Mouse (Mus musculus): ENCODE measurements around the gene Rnf145. TPM values are rescaled to one million over a fixed set of nuclear protein-coding genes. Genes with fewer than 3 reads are reported as not detected.

The Rnf145 gene
- polyA plus RNA-seq, 1 experiment = 56.2 TPM

DNA sequence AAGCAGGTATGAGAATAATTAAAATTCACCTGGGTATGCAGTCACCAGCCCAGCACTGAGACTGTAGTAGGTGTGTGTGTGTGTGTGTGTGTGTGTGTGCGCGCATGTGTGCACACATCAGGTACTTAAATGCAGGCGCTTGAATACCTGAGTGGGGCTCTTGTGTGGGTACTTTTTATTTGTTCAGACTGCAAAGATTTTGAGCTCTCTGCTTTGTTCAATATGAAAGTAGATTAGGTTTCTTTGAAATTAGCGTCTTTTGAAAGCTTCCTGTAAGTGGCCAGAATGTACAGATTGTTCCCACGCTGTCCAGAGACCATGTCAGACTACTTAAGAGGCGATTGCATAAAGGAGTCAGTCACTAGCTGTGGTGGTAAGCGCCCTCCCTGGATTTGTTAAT lies 18.6 kb downstream of the Rnf145 start:
- H3K36me3 ChIP-seq (ENCODE audit: control insufficient read depth, insufficient read depth, low read length, poor library complexity, severe bottlenecking) = peaks cover 11% of the 10 kb centered on the region; the same call in 1 of the 2 replicates
- no peak overlapping the region for H3K27ac ChIP-seq (ENCODE audit: insufficient read depth, low read length)
- H3K27me3 ChIP-seq (ENCODE audit: control insufficient read depth, insufficient read depth, low read length, poor library complexity, severe bottlenecking) = no peaks in the 10 kb centered on the region

DNA sequence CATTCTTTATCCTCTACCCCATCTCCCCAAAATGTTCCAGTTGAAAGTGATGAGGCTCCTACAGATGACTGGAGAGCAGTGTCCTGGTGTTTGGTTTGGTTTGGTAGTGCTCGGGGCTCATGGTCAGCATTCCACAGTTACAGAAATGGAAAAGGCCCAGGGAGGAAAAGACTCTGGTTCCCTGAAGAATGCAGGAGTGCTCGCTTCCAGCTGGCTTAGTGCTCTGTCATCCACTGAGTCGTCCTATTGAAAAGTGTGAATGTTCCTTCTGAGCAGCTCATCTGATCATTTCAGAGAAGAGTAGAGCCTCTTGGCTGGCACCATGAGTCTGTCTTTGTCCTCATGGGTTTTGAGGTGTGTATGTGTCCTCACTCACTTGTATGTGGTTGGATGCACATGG lies 19.3 kb downstream of the Rnf145 start:
- H3K9me3 ChIP-seq (replicated peaks; ENCODE audit: control insufficient read depth, insufficient read depth, low read length, poor library complexity, severe bottlenecking) = no peaks in the 10 kb centered on the region
- H3K9ac ChIP-seq (ENCODE audit: low read depth, poor library complexity, severe bottlenecking) = no peak overlapping the region
- no peaks in the 10 kb centered on the region for H3K27me3 ChIP-seq (ENCODE audit: control insufficient read depth, insufficient read depth, low read length, poor library complexity, severe bottlenecking)
- peaks cover 9% of the 10 kb centered on the region; the same call in 1 of the 2 replicates for H3K36me3 ChIP-seq (ENCODE audit: control insufficient read depth, insufficient read depth, low read length, poor library complexity, severe bottlenecking)
- TF ChIP-seq POLR2A (IDR thresholded peaks at IDR 0.05; ENCODE audit: insufficient read depth, low read length) = no peak
- no peak for TF ChIP-seq EP300 (IDR thresholded peaks at IDR 0.05; ENCODE audit: insufficient read depth, low read depth, low read length)
- TF ChIP-seq CTCF (IDR thresholded peaks at IDR 0.05; ENCODE audit: low read depth, low read length) = no peak
- no peaks in the 10 kb centered on the region for H3K4me1 ChIP-seq (ENCODE audit: control insufficient read depth, insufficient read depth, low read length)
- H3K27ac ChIP-seq (ENCODE audit: insufficient read depth, low read length) = no peak overlapping the region
- H3K4me3 ChIP-seq (ENCODE audit: low read depth, low read length) = no peak overlapping the region

More for the DNA sequence above, 18.6 kb downstream of the Rnf145 start:
- Histone ChIP-seq H3K9ac (ENCODE audit: low read depth, poor library complexity, severe bottlenecking) (no peak overlapping the region), H3K4me3 (ENCODE audit: low read depth, low read length) (no peak overlapping the region), H3K4me1 (ENCODE audit: control insufficient read depth, insufficient read depth, low read length) (no peaks in the 10 kb centered on the region), H3K9me3 (replicated peaks; ENCODE audit: control insufficient read depth, insufficient read depth, low read length, poor library complexity, severe bottlenecking) (no peaks in the 10 kb centered on the region)
- no peak for TF ChIP-seq CTCF (IDR thresholded peaks at IDR 0.05; ENCODE audit: low read depth, low read length)
- no peak for TF ChIP-seq EP300 (IDR thresholded peaks at IDR 0.05; ENCODE audit: insufficient read depth, low read depth, low read length)
- no peak for TF ChIP-seq POLR2A (IDR thresholded peaks at IDR 0.05; ENCODE audit: insufficient read depth, low read length)

- H3K36me3 ChIP-seq (ENCODE audit: control insufficient read depth, insufficient read depth, low read length, poor library complexity, severe bottlenecking) = peaks cover 3% of the 10 kb centered on the region; the same call in 1 of the 2 replicates
- no peaks in the 10 kb centered on the region for H3K4me1 ChIP-seq (ENCODE audit: control insufficient read depth, insufficient read depth, low read length)
- no peak for TF ChIP-seq CTCF (IDR thresholded peaks at IDR 0.05; ENCODE audit: low read depth, low read length)
- no peak for TF ChIP-seq EP300 (IDR thresholded peaks at IDR 0.05; ENCODE audit: insufficient read depth, low read depth, low read length)
- no peak for TF ChIP-seq POLR2A (IDR thresholded peaks at IDR 0.05; ENCODE audit: insufficient read depth, low read length)
- no peaks in the 10 kb centered on the region for H3K9me3 ChIP-seq (replicated peaks; ENCODE audit: control insufficient read depth, insufficient read depth, low read length, poor library complexity, severe bottlenecking)
- H3K27ac ChIP-seq (ENCODE audit: insufficient read depth, low read length) = no peak overlapping the region
- H3K9ac ChIP-seq (ENCODE audit: low read depth, poor library complexity, severe bottlenecking) = no peak overlapping the region
- H3K27me3 ChIP-seq (ENCODE audit: control insufficient read depth, insufficient read depth, low read length, poor library complexity, severe bottlenecking) = no peaks in the 10 kb centered on the region
- no peak overlapping the region for H3K4me3 ChIP-seq (ENCODE audit: low read depth, low read length)
These were observed 19.9 kb downstream of the Rnf145 start for GRCm38 (mm10) chr11:44538501-44539290.

- Histone ChIP-seq H3K27ac (ENCODE audit: insufficient read depth, low read length) (no peak overlapping the region), H3K36me3 (ENCODE audit: control insufficient read depth, insufficient read depth, low read length, poor library complexity, severe bottlenecking) (peaks cover 3% of the 10 kb centered on the region; the same call in 1 of the 2 replicates), H3K4me1 (ENCODE audit: control insufficient read depth, insufficient read depth, low read length) (no peaks in the 10 kb centered on the region), H3K9ac (ENCODE audit: low read depth, poor library complexity, severe bottlenecking) (no peak overlapping the region), H3K27me3 (ENCODE audit: control insufficient read depth, insufficient read depth, low read length, poor library complexity, severe bottlenecking) (no peaks in the 10 kb centered on the region), H3K9me3 (replicated peaks; ENCODE audit: control insufficient read depth, insufficient read depth, low read length, poor library complexity, severe bottlenecking) (no peaks in the 10 kb centered on the region), H3K4me3 (ENCODE audit: low read depth, low read length) (no peak overlapping the region)
- TF ChIP-seq CTCF (IDR thresholded peaks at IDR 0.05; ENCODE audit: low read depth, low read length) (no peak), POLR2A (IDR thresholded peaks at IDR 0.05; ENCODE audit: insufficient read depth, low read length) (no peak), EP300 (IDR thresholded peaks at IDR 0.05; ENCODE audit: insufficient read depth, low read depth, low read length) (no peak)
These were observed 20.6 kb downstream of the Rnf145 start for GRCm38 (mm10) chr11:44539291-44539930.

GRCm38 (mm10) chr11:44540243-44540642 lies 21.5 kb downstream of the Rnf145 start:
- Histone ChIP-seq H3K4me1 (ENCODE audit: control insufficient read depth, insufficient read depth, low read length) (peaks cover 3% of the 10 kb centered on the region), H3K9me3 (replicated peaks; ENCODE audit: control insufficient read depth, insufficient read depth, low read length, poor library complexity, severe bottlenecking) (no peaks in the 10 kb centered on the region), H3K27ac (ENCODE audit: insufficient read depth, low read length) (no peak overlapping the region), H3K4me3 (ENCODE audit: low read depth, low read length) (no peak overlapping the region), H3K9ac (ENCODE audit: low read depth, poor library complexity, severe bottlenecking) (no peak overlapping the region), H3K36me3 (ENCODE audit: control insufficient read depth, insufficient read depth, low read length, poor library complexity, severe bottlenecking) (peaks cover 3% of the 10 kb centered on the region; the same call in 1 of the 2 replicates), H3K27me3 (ENCODE audit: control insufficient read depth, insufficient read depth, low read length, poor library complexity, severe bottlenecking) (no peaks in the 10 kb centered on the region)
- TF ChIP-seq CTCF (IDR thresholded peaks at IDR 0.05; ENCODE audit: low read depth, low read length) (no peak), EP300 (IDR thresholded peaks at IDR 0.05; ENCODE audit: insufficient read depth, low read depth, low read length) (no peak), POLR2A (IDR thresholded peaks at IDR 0.05; ENCODE audit: insufficient read depth, low read length) (no peak)

GRCm38 (mm10) chr11:44541280-44541679 lies 22.5 kb downstream of the Rnf145 start:
- TF ChIP-seq CTCF (IDR thresholded peaks at IDR 0.05; ENCODE audit: low read depth, low read length) (no peak), POLR2A (IDR thresholded peaks at IDR 0.05; ENCODE audit: insufficient read depth, low read length) (no peak), EP300 (IDR thresholded peaks at IDR 0.05; ENCODE audit: insufficient read depth, low read depth, low read length) (no peak)
- no peak overlapping the region for H3K4me3 ChIP-seq (ENCODE audit: low read depth, low read length)
- H3K36me3 ChIP-seq (ENCODE audit: control insufficient read depth, insufficient read depth, low read length, poor library complexity, severe bottlenecking) = peaks cover 3% of the 10 kb centered on the region; the same call in 1 of the 2 replicates
- H3K9ac ChIP-seq (ENCODE audit: low read depth, poor library complexity, severe bottlenecking) = no peak overlapping the region
- no peaks in the 10 kb centered on the region for H3K9me3 ChIP-seq (replicated peaks; ENCODE audit: control insufficient read depth, insufficient read depth, low read length, poor library complexity, severe bottlenecking)
- no peaks in the 10 kb centered on the region for H3K27me3 ChIP-seq (ENCODE audit: control insufficient read depth, insufficient read depth, low read length, poor library complexity, severe bottlenecking)
- no peak overlapping the region for H3K27ac ChIP-seq (ENCODE audit: insufficient read depth, low read length)
- peaks cover 3% of the 10 kb centered on the region for H3K4me1 ChIP-seq (ENCODE audit: control insufficient read depth, insufficient read depth, low read length)

Measured in ES-Bruce4 (cell line).